Mouse (Mus musculus): ENCODE results near the gene Galnt10.

DNA sequence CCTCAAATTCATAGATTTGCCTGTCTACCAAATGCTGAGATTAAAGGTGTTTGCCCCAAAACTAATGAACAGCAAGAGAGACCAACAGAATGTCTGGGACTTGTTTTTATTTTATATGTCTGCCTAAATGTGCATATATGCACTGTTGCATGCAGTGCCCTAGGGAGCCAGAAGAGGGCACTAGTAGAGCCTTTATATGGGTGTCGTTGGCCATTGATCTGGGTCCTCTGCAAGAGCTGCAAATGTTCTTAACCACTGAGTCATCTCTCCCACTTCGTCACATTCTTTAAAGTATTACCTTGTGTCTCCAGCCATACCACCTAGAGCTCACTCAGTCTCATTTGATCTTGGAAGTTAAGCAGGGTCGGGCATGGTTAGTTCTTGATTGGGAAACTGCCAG, 118.9 kb downstream of the Galnt10 start:
- TF ChIP-seq CTCF (IDR thresholded peaks at IDR 0.05; ENCODE audit: extremely low read depth, insufficient read depth, insufficient read length, insufficient replicate concordance) (no peak), POLR2A (IDR thresholded peaks at IDR 0.05; ENCODE audit: low read depth, low read length) (no peak)

Data from spleen, adult 2 months (tissue).